Mouse (Mus musculus) lung, postnatal 10 days (tissue): ENCODE data around the gene Afap1.

Experiments used
- DNase-seq: peaks from one replicate; pipeline ENCODE4 v3.0.0; 2021

The Afap1 gene

DNA sequence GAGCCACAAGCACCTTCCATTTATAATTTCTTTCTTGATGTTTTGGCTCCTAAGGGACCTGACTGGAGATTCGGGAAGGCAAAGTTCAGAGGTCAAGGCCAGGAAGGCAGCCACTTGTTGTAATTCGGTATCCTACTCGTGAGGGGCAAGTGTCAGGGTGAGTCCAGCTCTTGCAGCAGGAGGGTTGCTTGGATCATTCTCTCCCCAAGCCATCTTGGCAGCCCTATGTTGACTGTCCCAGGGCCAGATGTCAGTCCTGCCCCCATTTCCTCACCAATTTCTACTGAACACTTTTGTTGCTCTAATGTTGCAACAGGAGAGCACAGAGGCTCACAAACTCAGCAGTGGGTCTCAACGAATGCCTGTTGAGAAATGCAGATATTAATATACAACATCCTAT is 5.0 kb downstream of the Afap1 start:
- peak; percentile 41 for DNase-seq

GRCm38 (mm10) chr5:35898994-35899393 is 5.9 kb downstream of the Afap1 start:
- DNase-seq, result no peak

- peak; percentile 29 for DNase-seq
Measured at GRCm38 (mm10) chr5:35900401-35901225, 7.5 kb downstream of the Afap1 start.

- peak; percentile 51 for DNase-seq
Measured at GRCm38 (mm10) chr5:35901226-35901809, 8.2 kb downstream of the Afap1 start.

DNA sequence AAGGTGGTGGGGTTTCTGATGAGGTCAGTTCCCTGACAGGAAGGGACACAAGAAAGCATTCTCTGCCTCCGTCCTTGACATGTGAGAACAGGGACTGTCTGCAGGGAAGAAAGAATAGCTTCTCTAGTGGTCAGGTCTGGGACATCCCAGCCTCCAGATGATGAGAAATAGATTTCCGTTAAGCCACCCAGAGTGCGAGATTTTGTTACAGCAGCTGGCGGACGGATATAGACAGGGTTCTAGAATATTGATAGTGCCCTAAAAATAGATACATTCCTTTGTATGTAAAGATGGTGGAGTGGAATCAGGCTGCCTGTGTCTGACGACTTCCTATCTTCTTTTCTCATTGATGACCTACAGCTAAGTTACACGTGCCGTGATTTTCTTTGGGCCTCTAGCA is 10.3 kb downstream of the Afap1 start:
- DNase-seq, result no peak

DNA sequence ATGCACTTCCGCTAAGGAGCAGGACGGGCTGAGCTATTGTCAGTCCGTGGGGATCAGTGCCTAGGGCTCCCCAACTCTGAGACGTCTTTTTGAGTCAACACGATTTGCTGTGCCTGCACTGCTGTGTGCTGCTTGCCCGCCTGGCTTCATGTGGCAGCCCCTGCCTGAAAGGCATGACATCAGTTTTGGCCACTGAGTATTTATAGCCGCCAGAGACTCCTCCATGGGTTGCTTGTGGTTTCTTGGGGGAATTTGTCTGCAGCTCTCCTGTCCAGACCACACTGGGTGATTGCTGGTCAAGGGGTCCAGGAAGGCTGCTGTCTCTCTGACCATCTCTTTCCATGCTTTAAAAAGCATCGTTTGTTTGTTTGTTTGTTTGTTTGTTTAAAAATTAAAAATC is 12.2 kb downstream of the Afap1 start:
- no peak for DNase-seq

- no peak for DNase-seq
Measured at GRCm38 (mm10) chr5:35907090-35907489, 14.0 kb downstream of the Afap1 start.

DNA sequence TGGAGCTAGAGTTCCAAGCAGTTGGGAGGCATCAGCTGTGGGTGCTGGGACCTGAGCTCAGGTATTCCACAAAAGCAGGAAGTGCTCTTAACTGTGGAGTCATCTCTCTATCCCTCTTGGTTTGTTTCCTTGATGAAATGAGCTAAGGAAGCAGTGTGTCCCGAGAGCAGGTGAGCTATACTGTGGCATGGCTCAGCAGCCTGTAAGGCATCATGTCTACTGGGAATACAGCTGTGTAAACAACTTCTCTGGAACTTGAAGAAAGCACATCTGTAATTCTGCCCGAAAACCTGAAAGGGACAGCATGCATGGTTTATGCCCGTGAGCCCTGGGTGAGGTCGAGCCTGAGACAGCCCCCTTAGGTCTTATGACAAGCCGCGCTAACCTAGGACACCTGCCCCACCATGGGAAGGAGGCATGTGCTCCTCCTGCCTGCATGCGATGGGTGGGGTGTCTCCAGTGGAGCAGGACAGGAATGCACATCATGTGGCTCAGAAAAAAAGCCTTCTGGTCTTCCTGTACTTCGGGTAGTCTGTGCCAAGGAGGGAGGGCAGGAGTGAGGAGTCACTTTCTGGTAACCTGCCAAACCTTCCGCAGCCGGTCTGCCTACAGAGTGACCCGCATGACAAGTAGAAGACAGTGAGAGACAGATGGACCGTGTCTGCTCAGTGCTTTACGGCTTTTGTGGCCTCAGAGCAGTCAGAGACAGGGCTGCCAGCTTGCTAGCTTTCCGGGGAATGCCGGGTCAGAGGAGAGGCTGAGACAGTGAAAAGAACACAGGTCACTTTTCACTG is 14.7 kb downstream of the Afap1 start:
- DNase-seq, result peak; percentile 90

DNA sequence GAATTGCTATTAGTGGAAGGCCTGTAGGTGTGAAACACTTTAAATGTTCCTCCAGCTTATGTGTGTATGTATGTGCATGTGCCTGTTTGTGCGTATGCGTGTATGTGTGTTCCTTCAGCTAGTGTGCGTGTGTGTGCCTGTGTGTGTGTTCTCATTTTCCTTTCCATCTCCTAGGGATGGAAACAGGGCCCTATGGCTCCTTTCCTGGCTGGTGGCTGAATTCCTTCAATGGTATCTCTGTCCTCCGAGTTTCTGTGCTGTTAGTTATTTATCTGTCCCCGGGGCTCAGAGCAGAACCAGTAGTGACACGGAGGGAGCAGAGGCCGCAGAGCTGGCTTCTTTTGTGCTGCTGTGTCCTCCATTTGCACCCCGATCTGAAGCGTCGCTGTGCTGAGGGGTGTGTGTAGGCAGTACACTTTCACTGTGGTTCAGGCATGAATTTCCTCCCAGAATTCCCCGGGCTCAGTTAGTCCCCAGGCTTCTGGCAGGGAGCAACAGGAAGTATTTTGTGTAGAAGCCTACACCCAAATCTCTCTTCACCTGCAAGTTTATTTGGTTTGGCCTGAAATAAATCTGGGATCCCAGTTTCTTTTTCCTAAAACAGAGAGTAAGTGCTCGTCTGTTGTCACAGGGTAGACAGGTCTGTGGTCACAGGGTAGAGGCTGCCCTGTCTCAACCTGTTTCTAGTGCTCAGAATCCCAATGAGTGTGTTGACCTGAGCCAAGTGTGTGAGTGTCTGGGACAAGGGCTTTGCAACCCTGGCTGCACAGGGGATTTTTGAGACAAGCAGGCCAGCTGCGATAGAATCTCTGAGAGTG is 15.7 kb downstream of the Afap1 start:
- peak; percentile 42 for DNase-seq

DNA sequence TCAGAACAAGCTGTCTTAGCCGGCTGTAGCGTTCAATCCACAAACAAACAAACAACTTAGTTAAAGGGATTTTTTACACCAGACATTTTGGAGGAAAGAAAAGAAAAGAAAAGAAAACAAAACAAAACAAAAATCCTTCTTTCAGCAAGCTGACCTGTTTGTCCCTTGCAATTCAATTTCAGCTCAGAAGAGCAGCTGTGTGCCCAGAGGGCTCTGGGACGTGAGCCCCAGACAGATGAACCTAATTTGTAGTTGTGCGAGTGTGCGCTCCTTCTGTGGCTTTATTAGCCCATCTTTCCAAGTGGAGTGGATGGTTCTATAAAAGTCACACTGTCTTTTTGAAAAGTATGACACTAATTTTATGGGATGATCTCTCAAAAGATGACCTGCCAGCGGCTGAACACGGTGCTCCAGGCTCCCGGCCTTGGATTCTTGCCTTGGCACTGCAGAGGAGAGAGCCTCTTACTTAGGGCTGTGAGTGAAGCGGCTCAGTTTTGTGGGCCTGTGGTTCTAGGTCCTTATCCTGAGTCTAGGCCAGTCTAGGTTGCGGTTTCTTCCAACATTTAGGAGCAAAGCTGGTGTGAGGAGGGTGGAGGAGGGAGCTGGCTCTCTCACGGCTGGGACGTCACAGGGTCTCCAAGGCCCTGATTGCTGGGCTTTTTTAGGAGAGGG is 22.6 kb downstream of the Afap1 start:
- no peak for DNase-seq

DNA sequence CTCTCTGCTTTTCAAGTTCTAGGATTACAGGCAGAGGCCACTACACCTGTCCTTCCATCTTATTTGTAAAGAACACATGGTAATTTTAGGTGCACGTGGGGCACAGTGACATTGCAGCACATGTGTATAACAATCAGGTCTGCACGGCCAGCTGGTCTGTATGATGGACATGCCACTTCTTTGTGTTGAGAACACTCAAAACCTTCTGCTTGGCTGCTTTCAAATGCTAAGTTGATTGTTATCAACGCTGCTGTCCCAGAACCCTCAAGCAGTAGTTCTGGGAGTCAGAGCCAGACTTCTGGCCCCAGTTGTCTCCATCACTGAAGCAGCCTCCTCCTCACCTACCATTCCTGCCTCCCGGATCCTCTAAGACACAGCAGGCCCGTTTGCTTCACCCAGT is 23.5 kb downstream of the Afap1 start:
- no peak for DNase-seq

- peak; percentile 25 for DNase-seq
Measured at GRCm38 (mm10) chr5:35918387-35918786, 25.3 kb downstream of the Afap1 start.

DNA sequence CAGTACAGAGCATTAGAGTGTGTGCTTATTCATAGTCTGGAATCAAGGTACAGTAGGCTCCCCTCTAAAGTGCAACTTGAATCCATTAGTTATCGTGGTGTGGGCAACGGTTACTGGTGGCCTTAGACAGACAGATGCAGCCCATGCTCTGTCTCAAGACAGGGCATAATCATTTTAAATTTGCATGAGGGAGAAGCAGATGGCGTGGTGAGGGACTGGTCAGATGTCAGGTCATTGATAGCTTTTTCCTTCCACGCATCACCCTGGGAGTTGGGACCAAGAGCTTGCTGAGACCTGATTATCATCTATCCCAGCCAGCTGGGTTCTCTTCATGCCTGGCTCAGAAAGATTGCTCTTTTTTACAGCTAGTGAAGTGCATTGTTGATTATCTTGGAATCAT is 27.0 kb downstream of the Afap1 start:
- no peak for DNase-seq

DNA sequence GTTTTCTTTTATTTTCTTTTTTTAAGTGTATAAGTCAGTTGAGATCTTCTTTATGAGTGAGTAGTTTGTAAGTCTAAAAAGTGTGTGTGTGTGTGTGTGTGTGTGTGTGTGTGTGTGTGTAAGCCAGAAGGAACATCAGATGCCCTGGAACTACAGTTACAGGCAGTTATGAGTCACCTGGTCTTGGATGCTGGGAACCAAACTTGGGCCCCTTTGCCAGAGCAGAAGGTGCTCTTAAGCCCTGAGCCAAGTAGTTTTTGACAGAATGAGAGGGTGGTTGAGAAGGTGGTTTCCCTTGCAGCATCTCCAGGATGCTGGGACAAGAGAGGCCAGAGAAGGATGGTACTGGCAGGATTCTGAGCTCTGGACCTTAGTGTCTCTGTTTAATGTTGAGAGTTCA is 27.4 kb downstream of the Afap1 start:
- DNase-seq, result no peak

GRCm38 (mm10) chr5:35921141-35921540 is 28.0 kb downstream of the Afap1 start:
- no peak for DNase-seq

- DNase-seq, result peak; percentile 81
Measured at GRCm38 (mm10) chr5:35921595-35922254, 28.6 kb downstream of the Afap1 start.

DNA sequence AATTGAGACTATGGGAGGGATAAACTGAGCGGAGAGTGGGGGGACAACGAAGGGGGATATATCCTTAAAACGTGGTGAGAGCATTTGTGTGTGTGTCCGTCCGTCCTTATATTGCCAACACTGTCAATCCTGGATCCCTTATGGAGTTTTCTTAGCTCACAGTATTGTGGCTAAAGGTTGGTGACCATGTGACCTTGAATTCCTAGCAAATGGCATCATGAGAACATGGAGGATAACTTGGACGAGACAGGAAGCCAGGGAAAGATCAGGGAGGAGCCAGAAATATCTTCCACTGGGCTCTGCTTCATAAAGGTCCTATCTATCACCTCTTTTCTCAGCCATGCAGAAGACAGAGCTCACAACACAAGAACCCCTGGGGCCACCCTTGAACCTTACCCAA is 30.3 kb downstream of the Afap1 start:
- DNase-seq, result no peak

GRCm38 (mm10) chr5:35925171-35925634 is 32.1 kb downstream of the Afap1 start:
- peak; percentile 40 for DNase-seq

GRCm38 (mm10) chr5:35926511-35926910 is 33.4 kb downstream of the Afap1 start:
- no peak for DNase-seq

GRCm38 (mm10) chr5:35931296-35931695 is 38.2 kb downstream of the Afap1 start:
- no peak for DNase-seq

DNA sequence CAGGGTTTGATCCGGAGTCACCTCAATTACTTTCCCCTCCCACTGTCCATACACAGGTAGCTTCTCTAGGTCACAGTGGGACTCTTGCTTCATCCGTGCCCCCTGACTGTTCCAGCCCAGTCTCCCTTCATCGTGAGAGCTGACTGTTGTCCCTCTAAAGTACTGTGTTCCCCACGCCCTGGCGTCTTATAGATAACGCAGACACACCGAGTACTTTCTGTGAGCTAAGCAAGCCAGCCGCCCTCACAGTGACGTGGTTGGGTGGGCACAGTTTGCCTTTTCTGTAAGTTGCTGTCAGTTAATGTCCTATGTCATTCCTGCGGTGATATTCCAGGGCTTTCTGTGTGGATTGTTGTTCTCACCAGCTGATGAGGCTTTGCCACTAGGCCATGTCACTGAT is 39.9 kb downstream of the Afap1 start:
- DNase-seq, result no peak

DNA sequence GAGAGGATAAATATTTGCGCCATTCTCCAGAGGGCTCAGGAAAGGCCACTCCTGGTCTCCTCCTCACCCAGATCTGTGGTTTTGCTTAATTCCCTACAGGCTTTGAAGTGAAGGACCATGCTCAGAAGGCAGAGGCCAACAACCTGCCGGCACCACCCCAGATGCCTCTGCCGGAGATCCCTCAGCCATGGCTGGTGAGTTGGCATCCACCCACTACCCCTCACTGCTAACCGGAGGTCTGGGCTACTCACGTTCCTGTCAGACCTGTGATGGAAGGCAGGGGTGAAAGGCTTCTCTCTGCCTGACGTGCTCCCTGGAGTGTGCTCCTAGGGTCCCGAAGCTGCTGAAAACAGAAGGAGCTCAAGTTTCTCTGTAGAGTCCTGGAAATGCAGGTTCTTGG is 42.8 kb downstream of the Afap1 start:
- DNase-seq, result no peak
